Mouse (Mus musculus) cerebellum, adult 2 months (tissue): ENCODE results near the gene Plppr5.

ENCODE experiments used
- CTCF ChIP-seq: fragments of 200-500 bp; IDR thresholded peaks from 2 replicates; pipeline ENCODE4 v1.5.1; 2011; ENCODE audit warnings: low read depth, mild to moderate bottlenecking, control low read depth, low read length, moderate library complexity, borderline replicate concordance; ENCODE audit not compliant: insufficient read depth
- POLR2A ChIP-seq: fragments of 200-500 bp; IDR thresholded peaks from 2 replicates; pipeline ENCODE4 v1.6.1; 2011; ENCODE audit warnings: low read length, control low read depth, borderline replicate concordance; ENCODE audit not compliant: insufficient read depth

- TF ChIP-seq CTCF: no peak
- no peak for TF ChIP-seq POLR2A
Measured at GRCm38 (mm10) chr3:117630332-117630731, 55.7 kb downstream of the Plppr5 start.
